Mouse (Mus musculus): ENCODE measurements around the gene Dlx4. TPM values are rescaled to one million over a fixed set of nuclear protein-coding genes. Genes with fewer than 3 reads are reported as not detected.
A peak's percentile ranks its signal among the peaks of the same experiment; 100 is the strongest.

Gene Dlx4
- polyA plus RNA-seq, 1 experiment from 2014 or later = 0.80 TPM

DNA sequence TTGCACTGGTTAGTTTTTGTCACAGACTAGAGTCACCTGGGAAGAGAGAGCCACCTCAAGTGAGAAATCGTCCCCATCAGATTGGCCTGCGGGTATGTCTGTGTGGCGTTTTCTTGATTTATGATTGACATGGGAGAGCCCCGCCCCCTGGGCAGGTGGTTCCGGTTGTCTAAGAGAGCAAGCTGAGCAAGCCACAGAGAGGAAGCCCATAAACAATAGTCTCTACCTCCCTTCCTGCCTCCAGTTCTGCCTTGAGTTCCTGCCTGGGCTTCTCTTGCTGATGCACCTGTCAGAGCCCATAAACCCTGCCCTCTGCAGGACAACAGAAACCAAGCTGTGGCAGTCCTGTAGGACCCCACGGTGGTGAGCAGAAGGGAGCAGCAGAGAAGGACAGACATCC is 12.7 kb downstream of the Dlx4 start:
- H3K27me3 ChIP-seq (ENCODE audit: control insufficient read depth, insufficient read depth, low read length) = peaks cover 19% of the 10 kb centered on the region
- H3K9ac ChIP-seq (ENCODE audit: low read length) = no peak overlapping the region
- no peaks in the 10 kb centered on the region for H3K36me3 ChIP-seq (ENCODE audit: control insufficient read depth, insufficient read depth, low read length)
- H3K27ac ChIP-seq (replicated peaks; ENCODE audit: low read depth, low read length) = no peak overlapping the region
- no peak overlapping the region for H3K4me3 ChIP-seq (ENCODE audit: low read depth, low read length)
- H3K9me3 ChIP-seq (ENCODE audit: control insufficient read depth, low read length) = no peaks in the 10 kb centered on the region
- ATAC-seq (ENCODE audit: insufficient number of reproducible peaks, low FRiP score, low TSS enrichment, low read depth) (no peak), DNase-seq (ENCODE audit: low spot score) (no peak)
- no peak overlapping the region for H3K4me2 ChIP-seq (ENCODE audit: low read depth, severe bottlenecking)
- H3K4me1 ChIP-seq (ENCODE audit: control insufficient read depth, insufficient read depth, low read length) = peaks cover 5% of the 10 kb centered on the region
- WGBS = 68% methylated on average over 6 of the region's 6 CpGs

- no peak overlapping the region for H3K9ac ChIP-seq (ENCODE audit: low read length)
- no peak overlapping the region for H3K27ac ChIP-seq (replicated peaks; ENCODE audit: low read depth, low read length)
- DNase-seq (ENCODE audit: low spot score) (no peak), ATAC-seq (ENCODE audit: insufficient number of reproducible peaks, low FRiP score, low TSS enrichment, low read depth) (no peak)
- no peaks in the 10 kb centered on the region for H3K9me3 ChIP-seq (ENCODE audit: control insufficient read depth, low read length)
- H3K4me1 ChIP-seq (ENCODE audit: control insufficient read depth, insufficient read depth, low read length) = peaks cover 7% of the 10 kb centered on the region
- H3K27me3 ChIP-seq (ENCODE audit: control insufficient read depth, insufficient read depth, low read length) = peaks cover 11% of the 10 kb centered on the region
- H3K36me3 ChIP-seq (ENCODE audit: control insufficient read depth, insufficient read depth, low read length) = no peaks in the 10 kb centered on the region
- 66% methylated on average over 17 of the region's 17 CpGs for WGBS
- H3K4me2 ChIP-seq (ENCODE audit: low read depth, severe bottlenecking) = no peak overlapping the region
- no peak overlapping the region for H3K4me3 ChIP-seq (ENCODE audit: low read depth, low read length)
These were observed 15.3 kb downstream of the Dlx4 start for GRCm38 (mm10) chr11:95130668-95131252.

DNA sequence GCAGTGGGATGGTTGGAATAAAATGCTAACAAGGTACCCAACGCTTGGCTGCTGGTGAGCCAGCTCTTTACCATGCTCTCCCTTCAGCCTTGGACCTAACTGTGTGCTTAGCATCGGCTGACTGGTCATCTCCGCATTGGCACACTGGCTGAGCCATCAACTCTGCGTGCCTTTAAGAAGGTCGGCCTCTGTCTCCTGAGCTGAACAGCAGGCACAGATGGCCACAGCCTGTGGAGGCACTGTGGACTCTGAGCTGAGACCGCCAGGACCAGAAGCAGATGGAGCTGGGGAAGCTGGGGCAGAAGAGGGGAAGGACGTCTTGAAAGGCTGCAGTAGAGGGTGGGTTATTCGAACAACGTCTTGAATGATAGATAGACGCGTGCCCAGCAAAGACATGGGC is 17.7 kb downstream of the Dlx4 start:
- Histone ChIP-seq H3K4me3 (ENCODE audit: low read depth, low read length) (no peak overlapping the region), H3K4me1 (ENCODE audit: control insufficient read depth, insufficient read depth, low read length) (peaks cover 14% of the 10 kb centered on the region), H3K36me3 (ENCODE audit: control insufficient read depth, insufficient read depth, low read length) (no peaks in the 10 kb centered on the region), H3K4me2 (ENCODE audit: low read depth, severe bottlenecking) (no peak overlapping the region), H3K27ac (replicated peaks; ENCODE audit: low read depth, low read length) (no peak overlapping the region), H3K27me3 (ENCODE audit: control insufficient read depth, insufficient read depth, low read length) (peaks cover 29% of the 10 kb centered on the region), H3K9me3 (ENCODE audit: control insufficient read depth, low read length) (no peaks in the 10 kb centered on the region), H3K9ac (ENCODE audit: low read length) (no peak overlapping the region)
- 60% methylated on average over 11 of the region's 11 CpGs for WGBS
- ATAC-seq (ENCODE audit: insufficient number of reproducible peaks, low FRiP score, low TSS enrichment, low read depth) (no peak), DNase-seq (ENCODE audit: low spot score) (no peak)

- Histone ChIP-seq H3K4me2 (ENCODE audit: low read depth, severe bottlenecking) (peak overlapping the region; percentile 36), H3K9ac (ENCODE audit: low read length) (no peak overlapping the region), H3K27ac (replicated peaks; ENCODE audit: low read depth, low read length) (no peak overlapping the region), H3K36me3 (ENCODE audit: control insufficient read depth, insufficient read depth, low read length) (no peaks in the 10 kb centered on the region), H3K4me3 (ENCODE audit: low read depth, low read length) (no peak overlapping the region), H3K27me3 (ENCODE audit: control insufficient read depth, insufficient read depth, low read length) (peaks cover 47% of the 10 kb centered on the region), H3K4me1 (ENCODE audit: control insufficient read depth, insufficient read depth, low read length) (peaks cover 14% of the 10 kb centered on the region), H3K9me3 (ENCODE audit: control insufficient read depth, low read length) (no peaks in the 10 kb centered on the region)
- DNase-seq (ENCODE audit: low spot score) (peak; percentile 71), ATAC-seq (ENCODE audit: insufficient number of reproducible peaks, low FRiP score, low TSS enrichment, low read depth) (0 out of 2 replicates have a peak, but pooled peaks have one; percentile 36)
- WGBS = 1% methylated on average over 20 of the region's 20 CpGs
These were observed 19.5 kb downstream of the Dlx4 start for GRCm38 (mm10) chr11:95126272-95127245.

GRCm38 (mm10) chr11:95125366-95125948 is 20.6 kb downstream of the Dlx4 start:
- no peak for DNase-seq (ENCODE audit: low spot score)
- no peaks in the 10 kb centered on the region for H3K36me3 ChIP-seq (ENCODE audit: control insufficient read depth, insufficient read depth, low read length)
- H3K4me2 ChIP-seq (ENCODE audit: low read depth, severe bottlenecking) = no peak overlapping the region
- no peaks in the 10 kb centered on the region for H3K9me3 ChIP-seq (ENCODE audit: control insufficient read depth, low read length)
- ATAC-seq (ENCODE audit: insufficient number of reproducible peaks, low FRiP score, low TSS enrichment, low read depth) = no peak
- H3K27me3 ChIP-seq (ENCODE audit: control insufficient read depth, insufficient read depth, low read length) = peaks cover 58% of the 10 kb centered on the region
- no peak overlapping the region for H3K4me3 ChIP-seq (ENCODE audit: low read depth, low read length)
- WGBS = 6% methylated on average over 7 of the region's 7 CpGs
- H3K4me1 ChIP-seq (ENCODE audit: control insufficient read depth, insufficient read depth, low read length) = peaks cover 22% of the 10 kb centered on the region
- no peak overlapping the region for H3K9ac ChIP-seq (ENCODE audit: low read length)
- no peak overlapping the region for H3K27ac ChIP-seq (replicated peaks; ENCODE audit: low read depth, low read length)

- peaks cover 70% of the 10 kb centered on the region for H3K27me3 ChIP-seq (ENCODE audit: control insufficient read depth, insufficient read depth, low read length)
- 24% methylated on average over 6 of the region's 6 CpGs for WGBS
These were observed 24.0 kb downstream of the Dlx4 start for GRCm38 (mm10) chr11:95122100-95122489.

DNA sequence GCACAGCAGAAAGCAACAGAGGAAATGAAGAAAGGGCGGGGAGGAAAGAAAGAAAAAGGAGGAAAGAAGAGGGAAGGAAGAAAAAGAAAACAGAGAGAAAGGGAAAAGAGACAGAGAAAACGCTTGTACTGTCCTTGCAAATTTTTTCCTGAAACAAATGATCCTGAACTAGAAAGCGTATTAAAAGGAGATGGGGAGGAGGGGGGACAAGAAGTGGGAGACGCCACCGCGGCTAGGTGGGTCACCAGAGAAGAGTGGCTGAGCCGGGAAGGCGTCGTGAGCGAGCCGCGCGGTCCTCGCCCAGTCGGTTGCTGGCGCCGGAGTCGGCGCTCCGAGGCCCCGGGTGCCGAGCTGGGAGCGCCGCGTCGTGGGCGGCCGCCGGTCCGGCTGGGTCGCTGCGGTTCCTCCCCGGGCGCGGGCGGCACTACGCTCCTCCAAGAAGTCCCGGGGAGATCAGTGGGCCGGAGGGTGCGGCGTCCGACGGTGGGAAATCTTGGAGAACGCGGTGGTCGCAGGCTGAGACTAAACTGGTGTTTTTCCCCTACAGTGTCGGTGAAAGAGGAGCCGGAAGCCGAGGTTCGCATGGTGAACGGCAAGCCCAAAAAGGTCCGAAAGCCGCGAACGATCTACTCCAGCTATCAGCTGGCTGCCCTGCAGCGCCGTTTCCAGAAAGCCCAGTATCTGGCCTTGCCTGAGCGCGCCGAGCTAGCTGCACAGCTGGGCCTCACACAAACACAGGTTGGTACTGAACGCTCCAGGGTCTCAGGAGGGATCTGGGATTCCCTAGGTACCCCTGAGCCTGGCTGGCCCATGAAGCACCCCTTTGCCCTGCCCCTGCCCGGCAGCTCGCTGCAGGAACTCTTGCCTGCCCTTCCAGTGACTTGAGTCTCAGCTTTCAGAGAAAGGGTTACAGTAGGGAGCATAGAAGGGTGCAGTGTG is 24.6 kb downstream of the Dlx4 start:
- WGBS = under 1% methylated on average over 63 of the region's 63 CpGs
- H3K27ac ChIP-seq (replicated peaks; ENCODE audit: low read depth, low read length) = no peak overlapping the region
- no peaks in the 10 kb centered on the region for H3K9me3 ChIP-seq (ENCODE audit: control insufficient read depth, low read length)
- peak; percentile 58 for DNase-seq (ENCODE audit: low spot score)
- ATAC-seq (ENCODE audit: insufficient number of reproducible peaks, low FRiP score, low TSS enrichment, low read depth) = no peak
- H3K4me3 ChIP-seq (ENCODE audit: low read depth, low read length) = peak overlapping the region; percentile 42
- peak overlapping the region; percentile 22; the same call in 1 of the 2 replicates for H3K9ac ChIP-seq (ENCODE audit: low read length)
- H3K4me2 ChIP-seq (ENCODE audit: low read depth, severe bottlenecking) = peak overlapping the region; percentile 48
- no peaks in the 10 kb centered on the region for H3K36me3 ChIP-seq (ENCODE audit: control insufficient read depth, insufficient read depth, low read length)
- peaks cover 25% of the 10 kb centered on the region for H3K4me1 ChIP-seq (ENCODE audit: control insufficient read depth, insufficient read depth, low read length)
- peaks cover 70% of the 10 kb centered on the region for H3K27me3 ChIP-seq (ENCODE audit: control insufficient read depth, insufficient read depth, low read length)

More at GRCm38 (mm10) chr11:95122100-95122489, 24.0 kb downstream of the Dlx4 start:
- H3K9ac ChIP-seq (ENCODE audit: low read length) = no peak overlapping the region
- H3K9me3 ChIP-seq (ENCODE audit: control insufficient read depth, low read length) = no peaks in the 10 kb centered on the region
- H3K4me2 ChIP-seq (ENCODE audit: low read depth, severe bottlenecking) = peak overlapping the region; percentile 48; the same call in 1 of the 2 replicates
- H3K4me1 ChIP-seq (ENCODE audit: control insufficient read depth, insufficient read depth, low read length) = peaks cover 30% of the 10 kb centered on the region
- no peak overlapping the region for H3K4me3 ChIP-seq (ENCODE audit: low read depth, low read length)
- H3K27ac ChIP-seq (replicated peaks; ENCODE audit: low read depth, low read length) = no peak overlapping the region
- DNase-seq (ENCODE audit: low spot score) (no peak), ATAC-seq (ENCODE audit: insufficient number of reproducible peaks, low FRiP score, low TSS enrichment, low read depth) (no peak)
- no peaks in the 10 kb centered on the region for H3K36me3 ChIP-seq (ENCODE audit: control insufficient read depth, insufficient read depth, low read length)
